Mouse (Mus musculus): ENCODE measurements around the gene Fsd1. TPM values are rescaled to one million over a fixed set of nuclear protein-coding genes. Genes with fewer than 3 reads are reported as not detected.
A peak's percentile ranks its signal among the peaks of the same experiment; 100 is the strongest.

Fsd1 gene
- total RNA-seq, 2 experiments from 2014 or later: 4.1 to 9.2 TPM

DNA sequence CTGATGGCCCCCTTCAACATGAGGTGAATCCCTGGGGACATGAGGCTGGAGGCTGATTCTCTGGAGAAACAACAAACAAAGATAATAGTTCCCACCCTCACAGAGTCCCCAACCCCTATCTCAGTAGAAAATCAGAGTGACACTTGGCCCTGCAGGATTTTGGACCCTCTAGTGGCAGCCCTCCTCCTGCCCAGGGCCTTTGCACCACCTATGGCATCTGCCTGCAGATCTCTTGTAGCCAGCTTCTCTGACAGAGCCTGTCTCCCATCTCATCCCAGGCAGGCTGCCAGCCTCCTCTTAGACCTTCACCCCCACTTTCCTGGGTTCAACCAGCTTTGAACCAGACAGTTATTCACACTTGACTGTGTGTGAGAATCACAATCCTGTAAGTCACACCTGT, 25.5 kb upstream of the Fsd1 start:
- DNase-seq (ENCODE audit: low spot score in 2 of 2): no peak

DNA sequence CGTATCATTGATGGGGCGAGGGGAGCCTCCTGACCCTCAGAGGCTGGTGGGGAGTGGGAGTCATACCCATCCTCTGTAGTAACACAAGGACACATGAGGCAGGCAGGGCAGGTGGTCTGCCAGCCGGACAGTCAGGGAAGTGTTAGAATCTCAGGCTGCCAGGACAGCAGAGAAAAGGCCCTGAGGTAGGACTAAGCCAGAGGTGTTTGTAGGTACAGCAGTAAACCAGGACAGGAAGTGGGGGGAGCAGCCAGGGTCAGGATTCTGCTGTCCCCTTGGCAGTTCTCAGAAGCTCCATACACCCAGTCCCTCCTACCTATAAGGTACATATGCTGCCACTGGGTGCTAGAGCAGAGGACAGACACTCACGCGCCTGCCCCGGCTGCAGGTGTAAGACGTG, 24.7 kb upstream of the Fsd1 start:
- DNase-seq (ENCODE audit: low spot score in 2 of 2): no peak

DNA sequence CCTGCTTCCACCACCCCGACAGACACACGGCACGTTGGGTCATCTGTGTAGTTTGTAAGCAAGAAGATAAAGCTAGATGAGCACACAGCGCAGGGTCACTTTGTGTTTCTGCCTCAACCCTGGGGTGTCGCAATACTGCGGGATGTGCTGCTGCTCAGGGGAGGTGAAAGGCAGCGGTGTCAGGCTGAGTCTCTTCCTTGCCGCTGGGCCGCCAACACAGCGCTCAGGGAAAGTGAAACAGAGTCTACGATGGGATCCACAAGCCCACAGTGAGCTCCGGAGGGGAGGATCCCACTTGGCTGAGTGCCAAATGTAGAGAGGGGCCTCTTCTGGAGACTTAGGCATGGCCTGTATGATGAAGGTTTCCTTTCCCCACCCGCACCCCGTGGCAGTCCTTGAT, 23.1 kb upstream of the Fsd1 start:
- DNase-seq (ENCODE audit: low spot score in 2 of 2): peak in 1 of 2 experiments; percentile 2

DNA sequence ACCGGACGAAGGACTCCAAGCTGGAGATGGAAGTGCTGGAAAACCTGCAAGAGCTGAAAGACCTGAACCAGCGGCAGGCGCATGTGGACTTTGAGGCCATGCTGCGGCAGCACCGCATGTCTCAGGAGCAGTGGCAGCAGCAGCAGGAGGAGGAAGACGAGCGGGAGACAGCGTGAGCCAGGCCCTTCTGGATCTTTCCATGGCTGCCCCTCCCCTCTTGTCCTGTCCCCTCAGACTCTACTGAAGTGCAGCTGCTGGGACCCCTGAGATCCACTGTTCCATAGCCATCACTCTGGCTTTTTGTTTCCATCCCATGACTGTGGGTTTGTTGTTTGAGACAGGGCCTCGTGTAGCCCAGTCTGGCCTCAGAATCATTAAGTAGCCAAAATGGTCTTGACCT, 21.8 kb upstream of the Fsd1 start:
- no peak for DNase-seq (ENCODE audit: low spot score in 2 of 2)

DNA sequence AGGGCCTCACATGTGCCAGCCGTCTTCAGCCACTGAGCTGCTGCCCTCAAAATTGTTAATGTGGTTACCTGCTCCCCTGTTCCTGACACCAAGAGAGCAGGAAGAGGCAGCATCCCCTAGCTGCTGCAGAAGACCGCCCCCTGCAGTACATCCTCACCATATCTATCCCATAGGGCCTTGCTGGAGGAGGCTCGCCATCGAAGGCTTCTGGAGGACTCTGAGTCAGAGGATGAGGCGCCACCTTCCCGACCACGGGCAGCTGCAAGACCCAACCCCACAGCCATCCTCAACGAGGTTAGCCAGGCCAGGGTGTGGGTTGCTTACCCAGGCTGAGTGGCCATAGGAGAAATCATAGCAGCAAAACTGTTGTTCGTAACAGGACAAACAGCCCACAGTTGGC, 21.3 kb upstream of the Fsd1 start:
- no peak for DNase-seq (ENCODE audit: low spot score in 2 of 2)

DNA sequence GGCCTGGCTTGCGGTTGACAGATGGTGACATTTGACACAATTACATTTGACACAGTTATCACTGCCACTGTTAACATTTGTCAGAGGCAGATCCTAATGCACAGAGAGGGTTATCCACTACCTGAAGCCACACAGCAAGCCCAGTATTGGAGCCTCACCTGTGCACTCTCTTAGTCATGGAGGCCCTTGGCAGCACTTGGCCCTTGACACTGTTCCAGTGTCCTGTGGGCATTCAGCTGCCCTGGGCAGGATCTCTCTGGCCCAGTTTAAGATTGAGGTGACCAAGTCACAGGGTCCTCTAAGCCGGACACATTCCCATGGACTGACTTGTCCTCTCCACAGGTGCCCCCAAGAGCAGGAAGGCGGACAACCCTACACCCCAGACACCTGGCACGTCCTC, 19.1 kb upstream of the Fsd1 start:
- DNase-seq (ENCODE audit: low spot score in 2 of 2): no peak

DNA sequence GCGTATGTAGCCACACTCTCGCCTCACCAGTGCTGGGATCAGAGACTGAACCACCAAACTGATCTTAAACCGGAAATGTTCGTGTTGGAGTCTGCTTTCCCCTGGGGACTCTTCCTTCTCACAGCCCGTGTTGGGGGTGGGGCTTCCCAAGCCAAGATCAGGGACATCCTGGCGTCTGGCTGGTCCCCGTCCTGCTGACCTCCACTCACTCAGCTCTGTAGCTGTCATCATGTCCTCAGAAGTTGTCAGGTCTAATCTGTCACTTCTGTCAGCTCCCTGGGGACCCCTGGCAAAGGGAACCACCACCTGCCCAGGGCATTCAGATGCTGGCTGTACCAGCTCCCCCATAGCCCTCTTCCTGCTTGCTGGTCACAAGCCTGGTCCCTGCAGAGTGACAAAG, 18.1 kb upstream of the Fsd1 start:
- DNase-seq (ENCODE audit: low spot score in 2 of 2): no peak

DNA sequence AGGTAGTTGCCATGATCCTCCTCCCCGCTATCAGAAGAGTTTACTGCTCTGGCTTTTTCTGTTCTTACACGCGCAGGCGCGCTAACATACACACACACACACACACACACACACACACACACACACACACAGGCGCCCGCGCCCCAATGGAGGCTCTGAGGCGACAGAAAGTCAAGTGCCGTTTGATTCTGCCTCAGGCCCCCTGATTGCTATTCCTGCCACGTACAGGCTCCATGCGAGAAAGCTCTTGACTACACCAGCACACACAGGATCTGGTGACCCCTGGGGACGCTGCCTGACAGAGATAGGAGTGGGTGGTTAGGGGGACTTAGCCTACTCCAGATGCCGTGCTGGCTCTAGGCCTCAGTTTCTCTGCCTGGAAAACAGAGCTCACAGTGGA, 16.7 kb upstream of the Fsd1 start:
- no peak for DNase-seq (ENCODE audit: low spot score in 2 of 2)

DNA sequence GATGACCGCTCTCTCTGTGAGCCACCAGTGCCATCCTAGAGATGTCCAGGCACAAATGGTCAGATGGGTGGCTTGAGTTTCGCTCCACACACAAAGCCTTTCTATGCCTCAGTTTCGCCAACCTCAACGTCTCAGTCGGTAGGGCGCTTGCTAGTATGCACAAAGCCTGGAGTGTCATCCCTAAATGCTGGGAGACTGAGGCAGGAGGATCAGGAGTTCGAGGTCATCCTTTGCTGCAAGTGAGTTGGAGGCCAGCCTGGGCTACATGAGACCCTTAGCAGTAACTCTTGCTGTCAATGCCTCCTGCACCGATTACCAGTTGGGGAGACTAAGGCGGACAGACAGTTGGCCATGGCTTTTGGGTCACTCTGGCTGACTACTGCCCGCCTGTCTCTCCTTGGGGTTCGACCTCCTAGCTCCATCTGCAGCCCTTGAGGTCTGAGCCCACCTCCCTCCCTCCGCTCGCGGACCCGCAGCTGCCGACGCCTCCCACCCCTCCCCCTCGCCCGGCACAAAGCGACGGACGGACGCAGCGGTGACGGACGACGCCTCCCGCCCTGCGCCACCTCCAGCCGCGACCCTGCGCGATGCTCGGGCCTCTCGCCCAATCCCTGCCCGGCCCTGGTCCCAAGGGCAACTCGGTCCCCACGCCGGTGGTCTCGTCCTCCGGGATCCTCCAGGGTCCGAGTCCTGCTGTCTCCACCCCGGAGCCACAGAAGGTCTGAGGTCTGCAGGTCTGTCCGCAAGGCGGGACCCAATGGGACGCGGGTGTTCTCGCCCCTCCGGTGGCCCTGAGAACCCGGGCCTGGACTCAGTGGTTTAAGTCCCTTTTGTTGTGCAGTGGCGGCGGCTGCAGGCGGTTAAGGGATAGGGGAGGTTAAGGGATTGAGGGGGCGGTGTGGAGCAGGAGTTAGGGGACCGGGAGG, 16.1 kb upstream of the Fsd1 start, which contains the start of gene Shd:
Shd (plus strand) TSS at position 502 of the 926 bp plus-strand sequence.
- DNase-seq (ENCODE audit: low spot score in 2 of 2): no peak

DNA sequence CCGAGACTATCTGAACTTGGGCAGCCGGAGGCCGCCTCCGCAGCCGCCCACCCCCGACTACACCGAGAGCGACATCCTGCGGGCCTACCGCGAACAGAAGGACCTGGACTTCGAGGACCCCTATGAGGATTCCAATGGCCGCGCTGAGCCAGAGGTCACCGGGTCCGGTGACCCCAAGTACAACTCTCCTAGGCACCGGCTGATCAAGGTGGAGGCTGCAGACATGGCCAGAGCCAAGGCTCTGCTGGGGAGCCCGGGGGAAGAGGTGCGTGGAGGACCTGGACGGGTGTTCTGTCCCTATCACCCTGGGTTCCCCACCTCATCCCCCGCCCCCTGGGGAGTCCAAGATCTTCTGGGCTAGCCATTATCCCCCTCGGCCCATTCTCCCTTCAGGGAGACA, 14.9 kb upstream of the Fsd1 start:
- no peak for DNase-seq (ENCODE audit: low spot score in 2 of 2)

DNA sequence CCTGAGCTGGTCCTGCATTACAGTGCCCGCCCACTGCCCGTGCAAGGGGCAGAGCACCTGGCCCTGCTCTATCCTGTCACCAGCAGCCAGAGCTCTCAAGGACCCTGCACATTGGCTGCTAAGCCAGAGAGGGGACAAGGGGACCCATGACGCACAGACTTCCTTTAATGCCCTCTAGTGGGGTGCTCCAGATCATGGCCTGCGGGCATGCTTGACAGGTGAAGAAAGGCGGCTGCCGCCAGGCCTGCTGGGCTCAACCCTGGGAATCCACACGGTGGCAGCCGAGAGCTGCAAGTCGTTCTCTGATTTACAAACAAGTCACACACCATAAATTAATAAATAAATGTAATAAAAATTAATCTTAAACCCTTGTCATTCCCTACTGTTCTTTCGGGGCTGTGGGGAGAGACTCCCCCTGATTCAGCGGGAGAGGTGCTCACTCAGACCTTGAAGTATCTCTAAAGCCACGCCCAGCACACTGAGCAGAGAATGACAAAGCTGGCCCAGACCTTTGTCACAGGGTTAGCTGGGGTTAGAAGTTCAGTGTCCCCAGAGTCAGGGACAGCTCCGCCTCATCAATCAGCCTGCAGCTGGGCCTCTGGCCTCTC, 9.9 kb upstream of the Fsd1 start:
- peak in 1 of 2 experiments; percentile 70 for DNase-seq (ENCODE audit: low spot score in 2 of 2)

DNA sequence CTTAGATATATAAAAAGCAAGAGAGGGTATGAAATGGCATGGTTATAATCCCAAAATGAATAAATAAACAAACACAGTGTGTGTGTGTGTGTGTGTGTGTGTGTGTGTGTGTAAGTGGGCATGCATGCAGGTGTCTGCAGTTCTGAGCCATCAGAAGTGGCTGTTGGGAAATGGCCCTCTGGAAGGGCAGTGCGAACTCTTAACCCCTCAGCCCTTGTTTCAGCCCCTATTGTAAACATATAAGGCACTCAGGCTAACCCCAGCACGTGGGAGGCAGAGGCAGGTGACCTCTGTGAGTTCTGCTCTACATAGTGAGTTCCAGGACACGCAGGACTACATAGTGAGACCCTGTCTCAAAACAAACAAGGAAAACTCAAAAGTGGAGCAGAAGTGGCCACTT, 9.0 kb upstream of the Fsd1 start:
- DNase-seq (ENCODE audit: low spot score in 2 of 2): no peak

DNA sequence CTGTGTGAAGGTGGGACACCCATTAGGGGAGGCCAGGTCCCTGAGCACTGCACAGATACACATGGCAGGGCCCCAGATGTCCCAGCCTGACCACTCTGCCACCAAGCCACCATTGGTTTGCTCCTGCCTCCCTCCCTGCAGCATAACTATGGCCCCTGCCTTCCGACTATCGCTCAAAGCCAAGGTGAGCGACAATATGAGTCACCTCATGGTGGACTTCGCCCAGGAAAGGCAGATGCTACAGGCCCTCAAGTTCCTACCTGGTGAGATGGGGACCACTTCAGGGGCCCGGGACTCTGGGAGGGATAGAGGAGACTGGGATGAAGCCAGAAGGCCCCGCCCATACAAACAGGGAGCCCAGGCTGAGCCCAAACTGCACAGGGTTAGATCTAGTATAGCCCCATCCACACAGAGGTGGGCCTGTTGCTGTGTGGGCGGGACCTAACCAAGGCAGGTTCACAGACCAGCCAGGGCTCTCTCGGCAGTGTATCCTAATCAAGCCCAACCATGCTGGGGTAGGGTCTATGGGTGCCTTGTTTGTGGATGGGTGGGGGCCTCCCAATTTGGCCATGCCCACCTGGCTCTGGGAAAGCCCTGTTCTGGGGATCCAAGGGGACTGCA, 4.1 kb downstream of the Fsd1 start:
- DNase-seq (ENCODE audit: low spot score in 2 of 2): no peak

DNA sequence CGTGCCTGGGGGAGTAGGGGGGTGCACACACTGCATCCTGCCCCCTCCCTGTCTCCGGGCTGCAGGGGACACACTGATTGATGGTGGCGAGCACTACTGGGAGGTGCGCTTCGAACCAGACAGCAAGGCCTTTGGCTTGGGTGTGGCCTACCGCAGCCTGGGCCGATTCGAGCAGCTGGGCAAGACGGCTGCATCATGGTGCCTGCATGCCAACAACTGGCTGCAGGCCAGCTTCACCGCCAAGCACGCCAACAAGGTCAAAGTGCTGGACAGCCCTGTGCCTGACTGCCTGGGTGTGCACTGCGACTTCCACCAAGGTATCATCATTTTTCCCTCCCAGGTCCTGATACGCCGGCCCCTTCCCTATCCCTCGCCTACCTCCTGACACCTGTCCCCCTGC, 9.7 kb downstream of the Fsd1 start:
- no peak for DNase-seq (ENCODE audit: low spot score in 2 of 2)

DNA sequence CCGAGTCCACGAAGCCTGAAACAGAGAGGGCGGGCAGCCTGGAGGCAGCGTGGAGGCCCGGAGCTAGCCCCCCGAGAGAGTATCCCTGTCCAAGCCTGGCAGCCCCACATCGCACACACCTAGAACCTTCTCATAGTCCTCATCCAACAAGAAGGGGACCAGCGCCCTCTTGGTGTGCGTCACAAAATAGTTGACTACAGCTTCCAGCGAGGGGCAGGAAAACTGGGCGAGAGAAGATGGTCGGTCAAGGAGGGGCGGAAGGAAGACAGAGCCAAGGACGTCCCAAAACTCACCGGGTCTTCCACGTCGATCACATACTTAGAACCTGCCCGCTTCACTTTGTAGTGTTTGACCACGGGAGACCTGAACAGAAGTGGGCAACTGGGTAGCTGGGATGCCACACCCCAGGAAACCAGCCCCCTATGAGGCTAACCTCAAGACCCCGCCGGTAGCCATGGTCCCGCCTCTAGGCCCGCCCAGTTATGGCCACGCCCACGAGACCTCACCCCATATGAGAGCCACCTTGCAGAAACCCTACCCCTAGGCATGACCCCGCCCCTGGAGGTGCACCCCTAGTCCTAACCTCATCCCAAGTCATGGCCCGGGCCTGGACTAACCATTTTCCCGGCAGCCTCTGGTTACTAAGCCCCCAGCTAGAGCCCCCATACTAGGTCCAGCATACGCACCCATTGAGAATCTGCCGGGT, 13.6 kb downstream of the Fsd1 start:
- DNase-seq (ENCODE audit: low spot score in 2 of 2): no peak

DNA sequence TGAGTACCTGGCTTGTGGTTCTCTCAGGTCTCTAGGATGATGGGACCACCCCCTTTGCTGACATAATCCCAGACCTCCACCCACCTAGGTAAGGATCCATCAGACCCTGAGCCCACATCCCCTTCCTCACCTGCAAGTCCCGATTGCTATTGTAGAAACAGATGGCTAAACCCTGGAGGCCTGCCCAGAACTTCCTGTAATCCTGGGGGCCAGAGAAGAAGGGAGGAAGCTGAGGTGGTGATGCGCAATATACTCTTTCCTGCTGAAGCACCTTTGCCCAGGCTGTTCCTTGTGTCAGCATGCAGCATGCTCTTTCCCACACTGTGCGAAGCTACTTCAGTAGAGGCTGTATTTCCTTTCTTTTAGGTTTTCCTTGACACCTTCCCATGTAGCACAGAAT, 16.7 kb downstream of the Fsd1 start:
- no peak for DNase-seq (ENCODE audit: low spot score in 2 of 2)

DNA sequence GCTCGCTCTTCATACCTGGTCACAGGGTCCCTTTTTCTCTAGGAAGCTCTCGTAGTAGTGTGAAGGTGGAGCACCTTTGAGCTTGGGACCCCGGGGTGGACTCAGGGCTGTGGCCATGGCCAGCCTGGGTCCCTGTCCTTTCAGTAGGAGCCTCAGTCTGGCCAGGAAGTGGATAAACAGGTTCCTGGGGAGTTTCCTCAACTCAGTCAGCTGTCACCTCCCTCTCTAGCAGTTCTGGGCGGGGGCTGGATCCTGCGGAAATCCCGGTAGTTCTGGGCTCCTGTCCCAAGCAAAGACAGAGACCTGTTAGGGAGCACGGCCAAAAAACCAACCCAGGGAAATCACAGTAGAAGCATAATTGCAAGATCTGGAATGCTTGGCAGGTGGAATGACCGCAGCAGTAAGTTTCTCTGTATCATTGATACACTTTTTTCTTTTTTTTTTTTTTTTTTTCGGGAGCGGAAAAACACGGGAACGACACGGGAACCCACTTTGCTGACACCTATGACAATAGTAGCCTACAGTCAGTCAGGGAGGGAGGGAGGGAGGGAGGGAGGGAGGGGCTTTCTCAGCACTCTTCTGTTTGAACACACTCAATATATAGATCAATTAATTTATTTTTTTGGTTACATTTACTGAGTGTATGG, 19.2 kb downstream of the Fsd1 start, which contains the start of the genes Stap2 and Mpnd:
Stap2 (minus strand) TSS at position 170 of the 647 bp plus-strand sequence.
Mpnd (plus strand) TSS at position 297 of the 647 bp plus-strand sequence.
- DNase-seq (ENCODE audit: low spot score in 2 of 2): no peak

DNA sequence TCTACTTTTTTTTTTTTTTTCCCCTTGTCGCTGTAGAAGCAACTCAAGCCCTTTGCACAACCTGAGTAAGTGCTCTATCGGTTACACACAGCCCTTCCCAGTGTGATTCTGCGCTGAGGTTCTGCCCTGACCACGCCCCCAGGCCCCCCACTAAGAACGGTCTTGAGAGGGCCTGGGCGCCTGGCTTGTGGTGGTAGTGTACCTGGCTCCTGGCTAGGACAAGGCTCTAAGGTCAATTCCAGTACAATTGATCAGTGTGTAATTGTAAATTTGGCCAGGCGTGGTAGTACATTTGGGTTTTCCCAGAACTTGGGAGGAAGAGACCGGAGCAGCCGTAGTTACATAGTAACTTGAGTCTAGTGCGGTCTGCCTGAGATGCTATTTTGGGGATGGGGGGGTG, 20.6 kb downstream of the Fsd1 start:
- DNase-seq (ENCODE audit: low spot score in 2 of 2): no peak

DNA sequence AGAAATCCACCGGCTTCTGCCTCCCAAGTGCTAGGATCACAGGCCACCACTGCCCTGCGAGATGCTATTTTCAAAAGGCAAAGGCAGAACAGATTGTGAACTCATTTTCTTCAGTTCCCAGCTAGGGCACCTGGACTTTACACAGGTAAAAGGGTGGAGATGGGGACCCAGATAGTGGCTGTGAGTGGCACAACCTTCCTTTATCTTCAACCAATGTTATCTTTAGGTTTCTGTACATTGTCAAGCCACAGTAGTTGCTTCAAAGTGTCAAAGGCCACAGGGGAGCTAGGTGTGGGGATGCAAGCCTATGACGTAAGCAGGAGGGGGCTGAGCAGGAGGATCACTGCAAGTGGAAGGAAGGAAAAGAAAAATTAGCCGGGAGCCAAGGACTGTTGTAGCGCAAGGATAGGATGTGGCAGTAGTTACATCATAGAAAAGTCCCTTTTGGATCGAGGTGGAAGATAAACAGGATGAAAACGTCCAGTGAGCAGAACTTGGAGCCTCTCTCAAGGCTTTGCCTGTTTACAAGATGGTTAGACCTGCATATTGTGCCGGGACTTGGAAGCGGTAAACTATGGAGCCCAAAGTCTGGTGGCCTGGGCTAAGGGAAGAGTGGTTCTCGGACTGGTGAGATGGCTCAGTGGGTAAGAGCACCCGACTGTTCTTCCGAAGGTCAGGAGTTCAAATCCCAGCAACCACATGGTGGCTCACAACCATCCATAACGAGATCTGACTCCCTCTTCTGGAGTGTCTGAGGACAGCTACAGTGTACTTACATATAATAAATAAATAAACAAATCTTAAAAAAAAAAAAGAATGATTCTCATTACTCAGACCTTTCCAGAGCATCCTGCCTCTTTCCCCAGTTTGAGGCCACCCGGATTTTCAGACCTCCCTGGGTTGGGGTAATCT, 21.4 kb downstream of the Fsd1 start:
- no peak for DNase-seq (ENCODE audit: low spot score in 2 of 2)

All from adrenal gland, postnatal 4 days (tissue).